Mouse (Mus musculus): ENCODE data around the gene Gm49486. TPM values are rescaled to one million over a fixed set of nuclear protein-coding genes. Genes with fewer than 3 reads are reported as not detected.

Gm49486 gene
- total RNA-seq, 2 experiments from 2014 or later, result 0.55 to 0.73 TPM

- intact Hi-C loops (cut with DNase I), result no loop called here
- no peak for DNase-seq (ENCODE audit: low spot score)
Observed at GRCm38 (mm10) chr15:79263726-79264125, 34.5 kb downstream of the Gm49486 start.

GRCm38 (mm10) chr15:79265384-79265783, 36.2 kb downstream of the Gm49486 start:
- intact Hi-C loops (cut with DNase I), result no loop called here

GRCm38 (mm10) chr15:79268521-79268920, 39.3 kb downstream of the Gm49486 start:
- intact Hi-C loops (cut with DNase I), result no loop called here
- DNase-seq (ENCODE audit: low spot score), result no peak

More at GRCm38 (mm10) chr15:79265384-79265783, 36.2 kb downstream of the Gm49486 start:
- DNase-seq (ENCODE audit: low spot score), result no peak

GRCm38 (mm10) chr15:79270317-79271123, 41.3 kb downstream of the Gm49486 start:
- intact Hi-C loops (cut with DNase I), result no loop called here
- DNase-seq (ENCODE audit: low spot score), result peak; percentile 50

- DNase-seq (ENCODE audit: low spot score), result no peak
- intact Hi-C loops (cut with DNase I), result no loop called here
Observed at GRCm38 (mm10) chr15:79271124-79271746, 42.0 kb downstream of the Gm49486 start.

GRCm38 (mm10) chr15:79273020-79273419, 43.8 kb downstream of the Gm49486 start:
- no peak for DNase-seq (ENCODE audit: low spot score)
- intact Hi-C loops (cut with DNase I), result no loop called here

GRCm38 (mm10) chr15:79277728-79278127, 48.5 kb downstream of the Gm49486 start:
- DNase-seq (ENCODE audit: low spot score), result no peak
- intact Hi-C loops (cut with DNase I), result no loop called here

- no peak for DNase-seq (ENCODE audit: low spot score)
- intact Hi-C loops (cut with DNase I), result no loop called here
Observed at GRCm38 (mm10) chr15:79280209-79280608, 51.0 kb downstream of the Gm49486 start.

GRCm38 (mm10) chr15:79280850-79281249, 51.7 kb downstream of the Gm49486 start:
- intact Hi-C loops (cut with DNase I), result no loop called here
- DNase-seq (ENCODE audit: low spot score), result no peak

GRCm38 (mm10) chr15:79281389-79281788, 52.2 kb downstream of the Gm49486 start:
- no peak for DNase-seq (ENCODE audit: low spot score)
- intact Hi-C loops (cut with DNase I), result no loop called here

GRCm38 (mm10) chr15:79282434-79282833, 53.2 kb downstream of the Gm49486 start:
- intact Hi-C loops (cut with DNase I), result no loop called here
- DNase-seq (ENCODE audit: low spot score), result no peak

GRCm38 (mm10) chr15:79283371-79283770, 54.2 kb downstream of the Gm49486 start:
- intact Hi-C loops (cut with DNase I), result no loop called here
- DNase-seq (ENCODE audit: low spot score), result no peak

GRCm38 (mm10) chr15:79285399-79285798, 56.2 kb downstream of the Gm49486 start, which contains the start of gene Baiap2l2:
Baiap2l2 (minus strand) TSS chr15:79285537.
- no peak for DNase-seq (ENCODE audit: low spot score)
- intact Hi-C loops (cut with DNase I), result no loop called here

GRCm38 (mm10) chr15:79286141-79286540, 57.0 kb downstream of the Gm49486 start:
- no peak for DNase-seq (ENCODE audit: low spot score)
- intact Hi-C loops (cut with DNase I), result loop anchor here (2.0 kb wide), 1 partner anchor 17 kb away; no protein-coding TSS in a partner anchor

GRCm38 (mm10) chr15:79287091-79287490, 57.9 kb downstream of the Gm49486 start:
- DNase-seq (ENCODE audit: low spot score), result no peak
- intact Hi-C loops (cut with DNase I), result loop anchor here (2.0 kb wide), 1 partner anchor 16 kb away; no protein-coding TSS in a partner anchor

- no peak for DNase-seq (ENCODE audit: low spot score)
- intact Hi-C loops (cut with DNase I), result no loop called here
Observed at GRCm38 (mm10) chr15:79288387-79288786, 59.2 kb downstream of the Gm49486 start.

- no peak for DNase-seq (ENCODE audit: low spot score)
- intact Hi-C loops (cut with DNase I), result no loop called here
Observed at GRCm38 (mm10) chr15:79289441-79289840, 60.2 kb downstream of the Gm49486 start.

GRCm38 (mm10) chr15:79290340-79290739, 61.1 kb downstream of the Gm49486 start:
- DNase-seq (ENCODE audit: low spot score), result no peak
- intact Hi-C loops (cut with DNase I), result no loop called here

GRCm38 (mm10) chr15:79292779-79293178, 63.6 kb downstream of the Gm49486 start:
- intact Hi-C loops (cut with DNase I), result no loop called here
- DNase-seq (ENCODE audit: low spot score), result no peak

GRCm38 (mm10) chr15:79298553-79298952, 69.4 kb downstream of the Gm49486 start:
- no peak for DNase-seq (ENCODE audit: low spot score)
- intact Hi-C loops (cut with DNase I), result no loop called here

- intact Hi-C loops (cut with DNase I), result no loop called here
- no peak for DNase-seq (ENCODE audit: low spot score)
Observed at GRCm38 (mm10) chr15:79299563-79300155, 70.5 kb downstream of the Gm49486 start.
